Mouse (Mus musculus): Measurements from ENCODE around the gene Apoc4.
"Not testable (repeated sequence)": the region's sequence is repeated elsewhere in the genome, so short reads cannot be mapped to it uniquely, and the experiment has no call there.

Apoc4 gene

DNA sequence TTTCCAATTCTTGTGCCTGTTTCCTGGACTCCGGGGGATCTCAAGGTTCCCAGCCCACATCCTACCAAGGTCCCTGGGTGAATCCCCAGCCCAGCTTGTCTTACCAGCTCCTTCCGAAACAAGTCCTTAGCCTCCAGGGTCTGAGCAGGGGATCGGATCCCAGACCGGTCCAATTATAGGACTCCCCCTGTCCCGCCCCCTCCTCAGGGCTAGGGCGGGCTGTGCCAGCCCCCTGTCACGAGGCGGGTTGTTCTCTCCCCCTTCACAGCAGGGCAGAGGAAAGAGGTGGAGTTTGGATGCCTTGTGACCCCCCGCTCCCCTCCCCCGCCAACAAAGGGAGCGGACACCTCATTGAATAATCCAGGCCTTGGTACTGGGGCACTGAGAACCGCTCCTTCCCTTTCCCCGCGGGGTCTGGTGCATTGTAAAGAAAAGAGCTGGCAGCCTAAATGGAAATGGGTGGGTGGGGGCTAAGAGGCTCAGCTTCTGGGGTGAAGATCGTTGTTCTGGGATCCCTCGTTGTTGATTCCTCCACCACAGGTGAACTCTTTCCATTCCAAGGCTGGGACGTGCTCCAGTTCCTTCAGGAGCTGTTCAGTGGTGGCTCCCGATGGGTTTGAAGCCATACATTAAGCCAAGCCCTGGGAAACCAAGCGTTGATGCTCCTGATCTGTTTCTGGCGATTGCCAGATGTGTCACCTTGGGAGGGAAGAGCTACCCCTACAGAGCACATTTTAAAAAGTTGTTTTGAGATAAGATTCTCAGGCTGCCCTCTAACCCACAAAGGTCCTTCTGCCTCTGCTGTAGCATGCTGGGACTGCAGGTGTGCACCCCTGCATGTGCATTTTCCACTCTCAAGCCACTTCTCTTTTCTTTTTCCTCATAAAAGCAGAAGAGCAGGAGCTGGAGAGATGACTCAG is 17.9 kb upstream of the Apoc4 start, which contains the start of gene Apoe:
Gene Apoe, minus strand, starts transcription at position 282 of the 920 bp plus-strand sequence.
- peak; percentile 48 for DNase-seq (ENCODE audit: low spot score)

DNA sequence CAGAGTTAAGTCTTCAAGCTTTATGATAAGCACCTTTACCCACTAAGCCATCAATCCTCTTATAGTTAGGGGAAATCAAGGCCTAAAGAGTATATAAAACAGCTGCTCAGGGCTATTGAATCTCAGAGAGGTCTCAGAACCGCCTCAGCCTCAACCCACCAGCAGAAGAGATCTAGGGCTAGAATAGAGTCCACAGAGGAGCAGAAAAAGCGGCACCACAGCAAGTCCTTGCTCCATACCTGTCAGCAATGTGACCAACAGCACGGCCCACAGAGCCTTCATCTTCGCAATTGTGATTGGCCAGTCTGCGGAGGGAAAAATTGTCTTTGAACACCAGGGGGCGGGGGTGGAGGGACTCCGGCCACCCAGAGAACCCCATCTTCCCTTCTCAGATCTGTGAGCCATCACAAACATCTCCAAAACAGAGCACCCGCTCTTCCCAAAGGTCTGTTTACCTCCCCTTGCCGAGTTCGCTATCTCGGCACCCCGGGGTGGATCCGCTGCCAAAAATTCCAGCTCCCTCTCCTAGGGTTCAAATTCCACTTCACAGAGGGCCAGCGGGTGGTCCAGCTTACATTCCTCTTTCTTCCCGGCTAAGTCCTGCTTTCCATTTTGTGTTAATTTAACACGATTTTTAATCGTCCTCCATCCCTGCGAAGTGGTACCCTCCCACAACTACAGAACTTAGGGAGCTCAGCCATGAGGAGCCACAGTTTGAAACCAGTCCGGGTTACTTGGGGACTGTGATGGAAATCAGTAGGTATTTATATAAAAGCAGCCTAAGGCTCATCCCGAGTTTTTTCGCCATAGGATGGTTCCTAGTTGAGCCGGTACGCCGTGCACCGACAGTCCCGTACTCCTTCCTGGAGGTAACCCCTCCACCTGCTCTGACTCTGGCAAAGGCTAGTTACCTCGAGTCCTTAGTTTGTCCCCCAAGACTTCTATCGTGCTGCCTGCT is 16.9 kb upstream of the Apoc4 start:
- DNase-seq (ENCODE audit: low spot score): no peak

DNA sequence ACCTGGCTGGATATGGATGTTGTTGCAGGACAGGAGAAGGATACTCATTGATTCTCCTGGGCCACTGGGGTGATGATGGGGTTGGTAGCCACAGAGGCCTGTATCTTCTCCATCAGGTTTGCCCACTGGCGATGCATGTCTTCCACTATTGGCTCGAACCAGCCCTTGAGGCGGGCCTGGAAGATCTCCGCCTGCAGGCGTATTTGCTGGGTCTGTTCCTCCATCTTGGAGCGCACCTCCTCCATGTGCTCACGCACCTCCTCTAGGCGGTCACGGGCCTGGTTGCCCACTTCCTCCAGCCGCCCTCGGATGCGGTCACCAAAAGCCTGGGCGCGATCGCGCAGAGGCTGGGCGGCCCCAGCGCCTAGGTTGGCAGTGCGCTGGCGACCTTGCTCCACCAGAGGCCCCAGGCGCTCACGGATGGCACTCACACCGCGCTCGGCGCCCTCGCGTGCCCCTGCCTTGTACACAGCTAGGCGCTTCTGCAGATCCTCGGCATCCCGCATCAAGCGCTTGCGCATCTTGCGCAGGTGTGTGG is 15.1 kb upstream of the Apoc4 start:
- DNase-seq (ENCODE audit: low spot score): no peak

DNA sequence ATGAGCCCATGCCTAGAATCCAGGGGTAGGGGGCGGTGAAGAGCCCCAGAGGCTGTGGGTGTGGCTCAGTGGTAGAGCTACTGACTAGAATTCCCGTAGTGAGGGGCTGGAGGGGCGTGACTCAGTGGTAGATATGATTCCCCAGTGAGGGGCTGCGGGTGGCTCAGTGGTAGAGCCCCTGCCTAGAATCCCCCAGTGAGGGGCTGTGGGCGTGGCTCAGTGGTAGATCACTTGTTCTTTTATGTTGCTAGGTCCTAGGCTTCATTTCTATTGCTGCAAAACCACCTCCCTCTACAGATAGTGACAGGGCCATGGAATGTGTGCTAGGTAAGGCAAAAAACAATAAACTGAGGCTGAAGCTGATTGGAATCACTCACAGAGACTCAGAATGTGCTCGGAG is 14.6 kb upstream of the Apoc4 start:
- no peak for DNase-seq (ENCODE audit: low spot score)

DNA sequence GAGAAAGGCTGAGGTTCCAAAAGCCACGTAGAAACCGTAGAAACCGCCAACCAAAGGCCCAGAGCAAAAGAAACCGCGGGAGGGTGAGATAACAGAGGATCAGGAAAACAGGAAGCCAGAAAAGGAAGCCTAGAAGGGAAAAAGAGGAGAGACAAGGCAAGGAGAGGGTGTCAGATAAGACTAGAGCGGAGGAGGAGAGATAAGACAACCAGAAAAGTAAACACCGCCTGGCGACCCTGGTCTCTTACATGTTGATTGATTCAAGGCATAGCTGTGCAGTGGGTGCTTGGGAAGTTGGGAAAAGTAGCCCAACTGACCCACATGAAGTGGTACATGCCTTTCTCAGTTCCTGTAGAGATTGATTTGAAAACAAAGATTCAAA is 13.9 kb upstream of the Apoc4 start:
- DNase-seq (ENCODE audit: low spot score): no peak

DNA sequence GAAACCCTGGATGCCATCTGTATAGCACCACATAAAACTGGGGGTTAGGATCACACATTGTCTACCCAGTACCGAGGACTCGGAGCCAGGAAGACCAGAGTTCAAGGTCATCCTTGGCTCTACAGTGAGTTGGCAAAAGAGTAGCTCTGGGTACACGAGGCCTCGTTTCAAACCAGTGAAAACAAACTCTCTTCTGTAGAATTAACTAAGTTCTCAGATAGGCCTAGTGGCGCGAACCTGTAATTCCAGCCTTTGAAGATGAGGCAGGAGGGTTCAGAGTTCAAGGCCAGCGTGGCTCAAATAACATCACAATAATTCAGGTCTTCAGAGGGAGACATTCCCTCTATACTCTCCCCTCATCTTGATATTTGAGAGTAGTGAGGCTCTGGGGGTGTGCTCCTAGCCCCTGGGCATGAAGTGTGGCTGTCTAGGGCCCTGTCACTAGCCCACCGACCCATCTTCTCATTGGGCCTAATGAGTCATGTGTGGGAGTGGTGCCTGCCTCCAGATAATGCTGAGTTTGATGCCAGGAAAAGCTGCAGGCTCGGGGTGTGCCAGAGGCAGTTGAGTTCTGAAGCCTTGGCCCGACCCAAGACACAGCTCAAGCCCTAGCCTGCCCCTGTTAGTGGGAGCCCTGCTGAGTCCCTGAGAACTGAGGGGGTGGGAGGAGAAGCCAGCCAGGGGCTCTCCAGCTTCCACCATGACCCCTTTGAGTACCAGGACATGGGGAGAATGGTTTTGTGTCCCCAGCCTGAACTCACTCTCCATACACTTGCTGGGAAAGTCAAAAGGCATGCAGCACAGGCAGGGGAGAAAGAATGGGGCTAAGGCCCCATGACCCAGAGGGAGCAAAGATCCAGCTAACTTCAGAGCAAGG is 13.3 kb upstream of the Apoc4 start:
- DNase-seq (ENCODE audit: low spot score): no peak

DNA sequence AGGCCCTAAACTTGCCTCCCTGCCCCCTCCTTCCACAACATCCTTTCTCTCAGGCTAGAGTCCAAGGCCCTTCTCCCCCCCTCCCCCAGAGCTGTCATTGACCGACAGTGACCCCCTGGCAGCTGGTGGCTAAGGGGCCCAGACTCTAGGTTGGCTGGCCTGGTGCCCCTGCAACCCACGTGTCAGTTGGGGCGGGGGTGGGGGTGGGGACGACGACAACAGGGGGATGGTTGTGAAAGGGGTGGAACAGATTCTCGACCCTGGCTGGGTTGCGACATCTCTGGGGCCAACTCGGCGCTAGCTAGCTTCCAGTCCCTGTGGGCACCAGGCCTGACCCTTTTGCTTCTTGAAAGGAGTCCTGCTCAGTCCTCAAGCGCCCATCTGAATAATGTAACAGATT is 12.1 kb upstream of the Apoc4 start:
- peak; percentile 66 for DNase-seq (ENCODE audit: low spot score)

DNA sequence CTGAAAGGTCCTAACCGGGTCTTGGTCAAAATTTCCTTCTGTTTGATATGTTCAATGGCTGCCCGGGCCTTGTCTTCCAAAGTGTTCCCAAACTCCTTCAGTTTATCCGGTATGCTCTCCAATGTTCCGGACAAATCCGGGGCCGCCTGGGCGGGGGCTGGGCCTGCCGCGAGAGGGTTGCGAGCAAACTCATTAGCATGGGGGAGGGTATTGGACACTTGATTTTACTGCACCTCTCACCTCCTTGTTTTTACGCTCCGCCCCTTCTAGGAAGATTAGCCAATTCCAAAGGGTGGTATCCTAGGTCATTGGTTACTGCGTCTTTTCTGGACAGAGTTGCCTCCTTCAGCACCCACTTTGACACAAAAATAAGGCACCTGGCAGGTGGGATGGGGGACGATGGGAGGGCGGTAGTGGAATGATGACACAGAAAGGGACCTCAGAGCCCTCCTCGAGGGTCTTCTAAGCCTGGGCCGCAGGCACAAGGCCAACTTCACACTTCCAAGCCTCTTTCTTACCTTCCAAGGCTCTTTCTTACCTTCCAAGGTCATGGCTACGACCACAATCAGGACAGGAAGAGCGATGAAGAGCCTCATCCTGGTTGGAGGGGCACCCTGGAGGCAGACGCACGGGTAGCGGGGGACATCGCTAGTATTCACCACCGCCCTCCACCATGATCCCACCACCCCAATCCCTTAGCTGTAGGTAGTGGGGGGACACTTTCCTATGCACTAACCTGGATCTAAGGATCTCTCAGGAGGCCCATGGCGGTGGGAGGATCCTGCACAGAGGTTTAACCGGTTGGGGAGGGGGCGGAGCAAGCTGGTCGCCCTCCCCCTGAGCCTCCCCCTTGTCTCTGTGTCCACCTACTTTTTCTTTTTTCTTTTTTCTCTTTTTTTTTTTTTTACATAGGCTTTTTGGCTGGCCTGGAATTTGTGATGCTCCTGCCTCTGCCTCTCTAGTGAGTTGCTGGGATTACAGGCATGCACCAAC is 10.9 kb upstream of the Apoc4 start, which contains the start of gene Apoc1:
Gene Apoc1, minus strand, starts transcription at position 788 of the 993 bp plus-strand sequence.
- no peak for DNase-seq (ENCODE audit: low spot score)

DNA sequence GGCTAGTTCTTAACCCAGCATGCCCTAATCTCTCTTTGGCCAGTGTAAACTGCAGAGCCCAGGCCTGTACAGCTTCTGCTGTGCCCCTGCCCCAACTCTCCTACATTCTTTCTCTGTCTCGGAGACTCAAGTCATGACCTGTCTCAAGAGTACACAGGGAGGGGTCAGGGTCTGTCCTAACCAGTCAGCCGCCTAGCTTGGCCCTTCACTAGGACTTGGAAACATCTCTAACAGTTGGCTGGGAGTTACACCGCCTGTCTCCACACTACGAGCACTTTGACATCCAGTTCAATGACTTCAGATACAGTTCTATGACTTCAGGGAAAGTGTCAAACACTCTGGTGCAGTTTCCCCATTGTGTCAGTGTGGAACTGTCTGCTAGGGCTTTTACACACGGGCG is 10.2 kb upstream of the Apoc4 start:
- no peak for DNase-seq (ENCODE audit: low spot score)

DNA sequence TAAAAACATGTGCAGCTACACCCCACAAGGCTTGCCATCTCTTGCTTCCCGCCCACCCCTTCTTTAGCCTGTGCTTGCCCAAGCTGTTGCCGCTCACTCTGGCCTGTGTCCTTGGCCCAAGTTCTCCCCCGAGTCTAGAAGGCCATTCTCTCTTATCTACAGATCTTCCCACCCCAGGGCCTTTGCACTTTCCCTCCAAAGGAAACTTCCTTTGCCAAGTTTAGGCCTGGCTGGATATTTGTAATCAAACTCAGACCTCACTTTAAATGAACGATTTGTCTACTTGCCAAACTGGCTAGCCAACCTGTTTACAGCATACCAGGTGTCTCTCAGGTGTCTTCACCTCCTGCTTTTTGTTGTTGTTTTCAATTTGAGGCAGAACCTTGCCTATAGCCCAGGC is 9.6 kb upstream of the Apoc4 start:
- no peak for DNase-seq (ENCODE audit: low spot score)

DNA sequence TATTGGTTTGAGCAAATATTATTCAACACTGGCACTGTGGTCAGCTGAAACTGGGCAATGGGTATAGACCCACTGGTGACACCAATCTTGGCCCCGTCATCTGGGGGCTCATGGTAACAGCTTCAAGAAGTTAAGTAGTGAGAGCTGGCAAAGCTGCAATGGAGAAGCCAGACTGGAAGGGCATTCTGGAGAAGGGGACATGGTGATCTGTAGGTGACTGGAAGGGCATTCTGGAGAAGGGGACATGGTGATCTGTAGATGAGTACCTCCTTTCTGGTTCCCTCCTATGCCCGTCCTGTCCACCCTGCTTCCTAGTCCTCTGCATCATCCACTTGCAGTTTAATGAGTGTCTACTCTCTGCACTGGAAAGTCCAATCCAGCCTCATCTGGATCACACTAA is 7.3 kb upstream of the Apoc4 start:
- DNase-seq (ENCODE audit: low spot score): no peak

DNA sequence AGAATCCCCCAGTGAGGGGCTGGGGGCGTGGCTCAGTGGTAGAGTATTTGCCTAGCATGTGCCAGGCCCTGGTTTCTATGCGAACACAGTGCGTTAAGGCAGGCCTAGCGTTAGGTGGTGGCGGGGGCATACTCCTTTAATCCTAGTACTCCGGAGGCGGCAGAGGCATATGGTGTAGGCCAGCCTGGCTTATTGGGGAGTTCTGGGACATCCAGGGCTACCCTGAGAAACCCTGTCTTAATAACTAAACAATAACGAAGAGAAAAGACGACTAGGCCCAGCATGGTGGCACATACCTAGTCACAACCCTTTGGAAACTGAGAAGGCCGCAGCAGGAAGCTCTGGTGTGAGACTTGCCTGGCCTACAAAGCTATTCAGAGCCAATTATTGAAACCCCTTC is 6.8 kb upstream of the Apoc4 start:
- no peak for DNase-seq (ENCODE audit: low spot score)

DNA sequence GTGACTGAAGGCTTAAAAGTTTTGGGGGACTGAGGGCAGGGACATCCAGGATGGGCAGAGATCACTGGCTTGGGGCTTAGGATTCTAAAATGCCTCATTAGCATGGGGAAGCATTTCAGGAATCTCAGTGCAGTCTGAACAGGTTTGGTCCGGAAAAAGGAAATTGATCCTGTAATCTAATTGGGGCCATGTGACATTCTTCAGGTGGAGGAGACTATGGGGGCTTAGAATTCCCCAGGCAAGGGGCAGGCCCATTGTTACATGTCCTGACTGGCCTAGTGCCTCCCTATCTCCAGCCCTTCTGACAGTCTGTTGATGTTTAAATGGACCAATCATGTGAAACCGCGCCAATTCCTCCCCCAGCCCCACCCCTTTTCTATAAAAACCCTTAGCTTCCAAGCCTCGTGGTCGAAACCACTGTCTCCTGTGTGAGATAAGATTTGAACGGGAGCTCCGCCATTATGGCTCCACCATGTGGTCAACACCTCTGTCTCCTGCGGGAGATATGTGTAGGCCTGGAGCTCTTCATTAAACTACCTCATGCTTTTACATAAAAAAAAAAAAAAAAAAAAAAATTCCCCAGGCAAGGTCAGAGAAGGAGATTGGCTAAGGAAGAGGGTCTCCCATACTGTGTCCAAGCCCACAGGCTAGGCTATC is 5.8 kb upstream of the Apoc4 start:
- DNase-seq (ENCODE audit: low spot score): not testable (repeated sequence)

DNA sequence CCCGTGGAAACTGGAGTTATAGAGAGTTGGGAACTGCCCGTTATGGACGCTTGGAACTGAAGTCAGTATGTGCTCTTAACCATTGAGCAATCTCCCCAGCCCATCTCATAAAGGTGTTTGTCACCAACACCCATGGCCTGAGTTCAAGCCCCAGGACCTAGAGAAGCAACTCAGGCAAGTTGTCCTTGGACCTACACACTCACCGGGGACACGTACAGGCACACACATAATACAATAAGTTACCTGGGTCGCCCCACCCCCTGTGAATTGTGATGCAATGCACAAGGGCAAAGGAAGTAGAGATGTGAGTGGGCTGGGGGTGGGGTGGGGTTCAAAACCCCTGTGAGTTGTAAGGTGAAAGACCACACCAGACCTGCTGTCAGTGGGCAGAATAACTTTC is 5.2 kb upstream of the Apoc4 start:
- DNase-seq (ENCODE audit: low spot score): no peak

DNA sequence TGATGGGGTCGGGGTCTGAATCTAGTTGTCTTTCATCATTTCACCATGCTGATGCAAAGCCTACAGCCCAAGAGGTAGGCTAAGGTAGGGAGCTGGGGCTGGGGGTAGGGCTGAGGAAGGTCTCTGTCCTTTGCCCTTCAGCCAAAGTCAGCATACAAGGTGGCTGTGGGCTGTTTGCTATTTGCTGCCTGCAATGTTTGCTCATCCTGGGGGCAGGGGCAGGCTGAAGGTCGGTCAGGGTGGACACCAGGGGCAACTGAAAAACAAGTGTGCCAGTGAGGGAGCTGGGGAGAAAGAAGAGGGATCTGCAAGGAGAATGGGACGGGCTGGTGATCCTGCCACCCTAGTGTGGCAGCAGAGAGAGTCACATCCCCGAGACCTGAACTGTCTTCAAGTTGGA is 4.1 kb upstream of the Apoc4 start:
- DNase-seq (ENCODE audit: low spot score): no peak

DNA sequence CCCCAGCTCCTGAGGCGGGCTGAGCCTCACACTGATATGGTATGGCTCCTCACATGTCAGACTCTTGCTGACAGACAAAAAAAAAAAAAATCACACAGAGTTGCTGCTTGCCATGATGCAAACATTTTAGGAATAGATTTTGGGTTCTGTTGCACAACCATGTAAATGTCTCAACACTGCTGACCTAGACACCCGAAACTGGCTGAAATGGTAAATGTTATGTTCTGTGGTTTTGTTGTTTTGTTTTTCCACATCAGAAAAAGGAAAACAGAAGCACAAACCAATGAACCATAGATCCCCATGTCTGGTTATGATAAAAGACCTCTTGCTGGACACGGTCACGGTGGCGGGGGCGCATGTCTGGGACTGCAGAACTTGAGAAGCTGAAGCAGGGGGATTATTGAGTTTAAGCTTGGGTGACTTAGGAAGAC is 2.5 kb upstream of the Apoc4 start:
- no peak for DNase-seq (ENCODE audit: low spot score)

DNA sequence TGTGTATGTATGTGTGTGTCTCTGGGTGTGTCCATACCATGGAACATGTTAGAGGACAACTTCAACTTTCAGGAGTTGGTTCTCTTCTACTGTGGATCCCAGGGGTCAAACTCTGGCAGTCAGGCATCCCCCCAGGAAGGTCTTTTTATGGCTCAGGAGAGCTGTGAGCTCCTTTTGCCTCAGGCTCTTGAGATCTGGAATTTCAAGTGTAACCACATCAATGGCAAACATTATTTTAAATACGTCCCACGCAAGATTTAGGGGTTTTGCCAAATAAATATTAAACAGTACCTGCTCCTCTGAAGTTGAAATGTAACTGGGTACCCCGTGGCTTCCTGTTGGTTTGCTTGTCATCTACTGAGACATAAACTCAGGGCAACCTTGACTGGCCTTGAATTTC is 1.7 kb upstream of the Apoc4 start:
- no peak for DNase-seq (ENCODE audit: low spot score)

DNA sequence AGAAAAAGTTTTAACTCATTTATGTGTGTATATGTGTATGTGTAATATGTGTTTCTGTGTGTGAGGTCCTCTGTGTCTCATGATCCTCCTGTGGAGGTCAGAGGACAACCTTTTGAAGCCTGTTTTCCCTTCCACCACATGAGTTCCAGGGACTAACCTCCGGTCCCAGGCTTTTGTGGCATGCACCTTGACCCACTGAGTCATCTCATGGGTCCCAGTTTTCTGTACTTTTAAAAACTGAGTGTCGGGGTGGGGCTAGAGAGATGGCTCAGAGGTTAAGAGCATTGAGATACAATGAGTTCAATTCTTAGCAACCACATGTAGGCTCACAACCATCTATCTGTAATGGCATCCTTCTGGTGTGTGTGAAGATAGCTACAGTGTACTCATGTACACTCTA is 577 bp downstream of the Apoc4 start:
- DNase-seq (ENCODE audit: low spot score): no peak

DNA sequence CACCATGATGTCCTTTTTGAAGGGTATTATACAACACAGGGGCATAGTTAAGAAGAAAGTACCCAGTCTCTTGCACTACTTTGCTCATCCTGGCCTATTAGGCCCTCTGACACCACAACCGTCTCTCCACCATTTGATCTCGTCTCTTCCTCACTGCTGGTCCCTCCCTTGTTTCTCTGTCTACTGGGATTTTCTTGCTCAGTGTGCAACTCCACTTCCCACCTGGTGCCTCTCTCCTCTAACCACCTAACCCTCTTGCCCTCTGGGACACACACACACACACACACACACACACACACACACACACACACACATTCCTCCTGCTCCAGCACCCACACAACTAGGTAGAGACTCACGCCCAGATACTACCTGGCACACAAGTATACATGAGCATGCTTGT is 2.4 kb downstream of the Apoc4 start:
- DNase-seq (ENCODE audit: low spot score): no peak

DNA sequence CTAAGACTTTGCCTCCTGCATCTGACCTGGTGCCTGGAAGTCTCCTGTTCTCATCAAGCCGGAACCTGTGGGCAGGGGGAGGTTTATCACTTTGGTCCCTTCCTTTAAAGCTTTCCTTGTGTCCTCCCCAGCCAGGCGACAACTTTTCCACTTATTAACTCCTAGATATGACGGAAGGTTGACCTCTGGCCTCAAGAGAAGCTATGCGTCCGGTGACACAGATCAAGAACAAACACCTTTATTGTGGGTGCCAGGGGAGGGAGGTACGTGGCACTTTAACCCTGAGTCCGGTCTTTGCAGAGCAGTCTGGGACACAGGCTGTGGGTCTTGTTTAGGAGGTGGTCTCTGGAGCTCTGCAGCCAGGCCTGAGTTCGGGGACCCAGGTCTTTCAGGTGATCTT is 3.4 kb downstream of the Apoc4 start, which contains the start of gene Apoc2:
Gene Apoc2, minus strand, starts transcription at position 70 of the 400 bp plus-strand sequence.
- no peak for DNase-seq (ENCODE audit: low spot score)
